Mouse (Mus musculus) limb, embryonic 10.5 days (tissue): ENCODE results near the gene Etv3. TPM values are rescaled to one million over a fixed set of nuclear protein-coding genes. Genes with fewer than 3 reads are reported as not detected.

Experiments used
- DNase-seq: peaks from one replicate; pipeline ENCODE4 v3.0.0-alpha.2; 2017; ENCODE audit warnings: low spot score
- H3K27ac ChIP-seq: fragments of 300-500 bp; sonication (generic); 2 replicates; pipeline ENCODE4 v1.5.1; 2016; ENCODE audit warnings: mild to moderate bottlenecking
- H3K27me3 ChIP-seq: fragments of 300-500 bp; sonication (generic); 2 replicates; pipeline ENCODE4 v1.6.1; 2016; ENCODE audit warnings: low read depth, mild to moderate bottlenecking; ENCODE audit not compliant: poor library complexity, severe bottlenecking
- H3K36me3 ChIP-seq: fragments of 300-500 bp; sonication (generic); 2 replicates; pipeline ENCODE4 v1.6.1; 2016; ENCODE audit warnings: mild to moderate bottlenecking, moderate library complexity
- H3K4me1 ChIP-seq: fragments of 300-500 bp; sonication (generic); 2 replicates; pipeline ENCODE4 v1.6.1; 2016
- H3K4me3 ChIP-seq: fragments of 300-500 bp; sonication (generic); 2 replicates; pipeline ENCODE4 v1.5.1; 2016; ENCODE audit warnings: mild to moderate bottlenecking, moderate library complexity
- H3K9me3 ChIP-seq: fragments of 300-500 bp; sonication (generic); replicated peaks from 2 replicates; pipeline ENCODE4 v1.6.1; 2016; ENCODE audit warnings: mild to moderate bottlenecking
- WGBS: fragments of 180-500 bp; shearing (Covaris S2); methylation state at CpG from one replicate; pipeline ENCODE4 v1.1.7; 2016; 5-methylcytosine and 5-hydroxymethylcytosine counted together
- polyA plus RNA-seq: library from polyadenylated mRNA; unstranded; fragments of >200 nt; fragmentation: Nextera tagmentation; extraction: Ambion mirVana; gene quantifications from 2 replicates; pipeline ENCODE4 v1.2.1, GENCODE M21; 2016

Etv3 gene
- polyA plus RNA-seq, 1 experiment from 2014 or later = 13.9 TPM

DNA sequence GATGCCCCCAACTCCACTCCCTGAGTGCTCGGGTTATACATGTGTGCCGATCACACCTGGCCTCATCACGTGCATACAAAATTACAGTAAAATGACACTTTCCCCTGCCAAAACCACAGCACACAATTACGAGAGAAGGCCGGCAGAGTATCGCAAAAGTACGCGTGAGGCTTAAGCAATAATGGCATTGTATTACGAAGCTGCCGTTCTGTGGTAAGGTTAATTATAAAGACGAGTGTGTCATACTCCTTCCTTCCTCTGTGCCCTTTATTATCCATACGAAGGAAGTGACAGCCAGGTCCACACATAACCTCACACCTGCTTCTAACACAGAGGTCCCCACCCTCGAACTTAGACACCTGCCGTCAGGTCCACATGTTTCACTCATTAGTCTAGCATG is 42.3 kb downstream of the Etv3 start:
- H3K4me1 ChIP-seq = peaks cover 10% of the 10 kb centered on the region
- no peak for DNase-seq
- no peaks in the 10 kb centered on the region for H3K9me3 ChIP-seq
- H3K4me3 ChIP-seq = no peak overlapping the region
- WGBS = 93% methylated on average over 14 of the region's 14 CpGs
- no peaks in the 10 kb centered on the region for H3K36me3 ChIP-seq
- H3K27me3 ChIP-seq = no peaks in the 10 kb centered on the region
- H3K27ac ChIP-seq = no peak overlapping the region

- DNase-seq = no peak
- H3K4me1 ChIP-seq = peaks cover 10% of the 10 kb centered on the region
- H3K4me3 ChIP-seq = no peak overlapping the region
- H3K36me3 ChIP-seq = no peaks in the 10 kb centered on the region
- H3K9me3 ChIP-seq = no peaks in the 10 kb centered on the region
- H3K27ac ChIP-seq = no peak overlapping the region
- WGBS = 94% methylated on average over 5 of the region's 5 CpGs
- H3K27me3 ChIP-seq = no peaks in the 10 kb centered on the region
These were observed 43.5 kb downstream of the Etv3 start for GRCm38 (mm10) chr3:87568681-87569080.

DNA sequence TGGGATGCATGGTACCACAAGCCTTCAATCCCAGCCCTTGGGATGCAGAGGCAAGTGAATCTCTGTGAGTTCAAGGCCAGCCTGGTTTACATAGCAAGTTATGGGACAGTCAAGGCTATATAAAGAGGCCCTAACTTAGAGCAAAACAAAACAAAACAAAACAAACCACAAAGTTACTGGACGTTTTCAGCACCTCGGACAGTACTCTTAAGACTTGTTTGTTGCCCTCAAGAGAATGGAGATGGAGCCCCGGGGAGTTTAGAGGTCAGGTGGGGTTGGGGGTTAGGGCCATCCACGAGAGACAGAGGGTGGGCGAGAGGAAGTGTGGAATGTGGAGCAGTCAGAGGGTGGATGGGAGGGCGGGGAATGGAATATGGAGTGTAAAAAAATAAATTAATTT is 50.6 kb downstream of the Etv3 start:
- Histone ChIP-seq H3K36me3 (no peaks in the 10 kb centered on the region), H3K4me3 (no peak overlapping the region), H3K27ac (no peak overlapping the region), H3K9me3 (0 out of 2 replicates have a peak, but pooled peaks cover under 1% of the 10 kb centered on the region), H3K27me3 (no peaks in the 10 kb centered on the region), H3K4me1 (no peaks in the 10 kb centered on the region)
- 37% methylated on average over 6 of the region's 6 CpGs for WGBS
- no peak for DNase-seq

GRCm38 (mm10) chr3:87582259-87582658 is 57.1 kb downstream of the Etv3 start:
- Histone ChIP-seq H3K27ac (no peak overlapping the region), H3K9me3 (0 out of 2 replicates have a peak, but pooled peaks cover 3% of the 10 kb centered on the region), H3K27me3 (no peaks in the 10 kb centered on the region), H3K4me3 (no peak overlapping the region), H3K36me3 (no peaks in the 10 kb centered on the region), H3K4me1 (no peaks in the 10 kb centered on the region)
- WGBS = 95% methylated on average over 4 of the region's 4 CpGs
- no peak for DNase-seq

Other genes with a start within 250 kb of the Etv3 start
- gene Cd5l, start 167.5 kb upstream of the Etv3 start, polyA plus RNA-seq = not detected in 2 replicates
- gene Fcrl1, start 149.0 kb upstream of the Etv3 start, polyA plus RNA-seq = 0.10 TPM in 1 of 2 replicates, not detected in the other
- gene Fcrl5, start 89.6 kb upstream of the Etv3 start, polyA plus RNA-seq = not detected in 2 replicates
- gene Arhgef11, start 92.2 kb downstream of the Etv3 start, polyA plus RNA-seq = 14.3 and 19.5 TPM in 2 replicates
- 0.31 and 0.43 TPM in 2 replicates for gene Lrrc71, start 223.2 kb downstream of the Etv3 start, polyA plus RNA-seq